Mouse (Mus musculus) layer of hippocampus, adult 8-10 months (tissue): ENCODE results near the gene Thop1. TPM values are rescaled to one million over a fixed set of nuclear protein-coding genes. Genes with fewer than 3 reads are reported as not detected.

ENCODE experiments used
- DNase-seq, 2 experiments: peaks; one replicate each; pipeline ENCODE4 v3.0.0; 2022; ENCODE audit warnings: low spot score in 2 of 2
- microRNA-seq, 2 experiments: library from miRNA; unstranded; fragments of <30 nt; microRNA quantifications; one replicate each; pipeline ENCODE4 v1.2.0; 2022
- total RNA-seq, 4 experiments: library from RNA; stranded (reverse); gene quantifications; 2 replicates each; pipeline ENCODE4 v1.2.4; 2022

Thop1 gene
- total RNA-seq, 4 experiments from 2014 or later = 44.5 to 55.0 (median 46.5) TPM

DNA sequence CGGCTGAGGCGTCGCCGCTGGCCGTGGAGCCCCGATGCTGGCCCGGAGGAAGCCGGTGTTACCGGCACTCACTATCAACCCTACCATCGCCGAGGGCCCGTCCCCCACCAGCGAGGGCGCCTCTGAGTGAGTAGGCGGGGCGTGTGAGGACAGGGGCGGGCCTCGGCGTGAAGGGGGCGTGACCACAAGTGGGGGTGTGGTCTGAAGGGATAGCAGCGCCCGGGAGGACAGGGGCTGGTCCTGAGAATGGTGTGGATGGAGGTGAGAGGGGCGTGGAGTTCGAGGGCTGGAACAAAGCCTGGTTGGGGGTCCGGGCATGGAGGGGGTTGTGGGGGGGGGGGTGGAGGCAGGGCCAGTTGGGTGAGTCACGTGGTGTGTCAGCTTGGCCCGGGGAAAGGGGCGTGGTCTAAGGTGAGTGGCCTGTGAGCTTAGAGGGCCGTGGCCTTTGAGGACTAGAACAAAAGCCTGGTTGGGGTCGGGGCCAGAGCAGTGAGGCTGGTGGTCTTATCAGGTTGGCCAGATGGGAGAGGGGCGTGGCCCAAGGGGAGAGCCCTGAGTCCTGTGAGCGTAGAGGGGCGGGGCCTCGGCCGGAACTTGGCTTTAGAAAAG lies 36.4 kb downstream of the Thop1 start:
- peak; percentile 74 to 77 for DNase-seq

DNA sequence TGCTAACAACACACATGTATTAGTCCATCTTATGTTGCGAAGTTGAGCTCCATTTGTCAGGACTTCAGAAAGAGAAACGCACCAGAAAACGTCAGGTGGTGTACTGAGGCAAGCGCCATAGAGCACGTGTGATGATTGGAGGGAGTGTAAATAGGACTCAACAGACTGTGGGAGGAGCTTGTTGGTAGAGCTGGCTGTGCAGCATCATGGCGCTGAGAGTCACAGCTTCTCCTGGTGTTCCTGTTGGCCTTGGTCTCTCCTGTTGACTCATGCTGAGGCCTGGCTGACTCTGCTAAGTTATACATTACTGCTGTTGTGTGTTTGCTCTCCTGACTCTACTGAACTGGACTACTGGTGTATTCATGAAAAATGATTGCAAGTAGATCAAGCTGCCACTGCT lies 43.1 kb downstream of the Thop1 start:
- DNase-seq = no peak

DNA sequence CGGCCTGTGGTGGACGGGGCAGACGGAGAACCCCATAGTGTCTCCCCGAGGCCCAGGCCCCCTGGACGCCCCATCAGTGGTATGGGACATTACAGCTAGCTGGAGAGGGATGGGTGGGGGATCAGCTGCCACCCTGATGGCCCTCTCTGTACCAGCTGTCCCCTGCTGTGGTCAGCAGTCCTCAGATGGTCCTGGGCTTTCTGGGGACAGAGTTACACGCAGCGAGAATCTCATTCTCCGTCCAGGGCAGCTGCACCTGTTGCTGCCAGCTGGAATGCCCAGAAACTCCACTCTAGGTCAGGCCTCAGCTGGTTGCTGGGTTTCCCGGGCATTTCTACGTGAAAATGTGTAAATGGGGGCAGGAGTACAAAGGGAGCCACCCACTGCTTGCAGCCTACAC lies 49.8 kb downstream of the Thop1 start:
- no peak for DNase-seq

DNA sequence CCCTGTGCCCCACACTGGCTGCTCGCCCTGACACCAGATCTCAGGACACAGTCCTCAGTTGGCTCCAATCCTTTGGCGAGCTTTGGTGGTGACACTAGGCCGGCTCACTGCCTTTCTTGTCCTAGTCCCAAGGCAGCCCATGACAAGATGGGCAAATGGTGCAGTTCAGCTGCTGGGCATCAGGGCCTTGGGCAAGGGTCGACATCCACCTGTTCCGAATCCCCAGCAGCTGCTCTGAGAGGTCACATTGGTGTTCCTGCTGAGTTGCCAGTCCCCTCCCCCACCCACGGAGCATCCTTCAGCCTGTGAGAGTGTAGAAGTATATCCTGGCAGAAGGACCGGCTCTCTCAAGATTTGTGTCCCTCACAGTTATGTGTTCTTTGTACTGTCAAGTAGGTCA lies 50.8 kb downstream of the Thop1 start:
- no peak for DNase-seq

DNA sequence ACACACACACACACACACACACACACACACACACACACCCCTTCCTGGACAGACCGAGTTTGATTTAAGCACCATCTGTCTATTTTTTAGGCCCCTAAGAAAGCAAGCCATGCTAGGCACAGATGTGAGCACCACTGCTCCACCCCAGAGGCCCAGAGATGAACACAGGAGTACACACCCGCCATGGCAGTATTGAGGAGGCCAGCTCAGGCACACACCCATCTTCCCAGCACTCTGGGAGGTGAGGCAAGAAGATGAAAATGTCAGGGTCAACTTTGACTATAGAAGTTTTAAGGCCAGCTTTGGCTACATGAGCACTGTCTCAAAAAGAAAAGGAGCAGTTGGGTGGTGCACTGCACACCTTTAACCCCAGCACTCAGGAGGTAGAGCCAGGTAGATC lies 53.1 kb downstream of the Thop1 start:
- DNase-seq = no peak

DNA sequence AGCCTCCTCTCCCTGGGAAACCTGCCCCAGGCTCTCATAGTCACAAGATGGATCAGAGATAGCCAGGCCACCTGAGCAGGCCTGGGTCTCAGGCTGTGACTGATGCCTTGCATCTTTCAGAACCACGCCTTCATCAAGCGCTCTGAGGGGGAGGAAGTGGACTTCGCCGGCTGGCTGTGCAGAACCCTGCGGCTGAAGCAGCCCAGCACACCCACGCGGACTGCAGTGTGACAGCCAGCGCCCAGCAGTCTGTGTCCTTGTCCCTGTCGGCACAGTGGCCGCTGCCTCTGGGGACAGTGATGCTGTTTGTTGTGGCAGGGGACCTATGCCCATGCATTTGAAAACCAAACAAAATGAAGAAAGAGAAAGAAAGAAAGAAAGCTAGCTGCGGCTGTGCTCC lies 53.7 kb downstream of the Thop1 start:
- DNase-seq = no peak

Small RNA genes lying within 50 kb of the gene (microRNA-seq; reads per million reads assigned to microRNA genes)
- gene Mir5615-1 = 0 reads per million in 2 experiments
- 0 reads per million in 2 experiments for gene Mir5615-2

Other genes starting within 250 kb of the Thop1 start
- gene Oaz1, start 243.4 kb upstream of the Thop1 start, total RNA-seq = 100 to 1,000 TPM; 475 to 520 (median 506) TPM
- gene Lingo3, start 226.0 kb upstream of the Thop1 start, total RNA-seq = 10 to 100 TPM; 33.4 to 44.0 (median 40.3) TPM
- gene Lsm7, start 214.8 kb upstream of the Thop1 start, total RNA-seq = 10 to 100 TPM; 42.1 to 61.3 (median 57.5) TPM
- 10 to 100 TPM; 53.9 to 68.2 (median 59.3) TPM for gene Sppl2b, start 214.8 kb upstream of the Thop1 start, total RNA-seq
- under 1 TPM; 0.35 to 0.66 (median 0.46) TPM for gene Tmprss9, start 198.2 kb upstream of the Thop1 start, total RNA-seq
- 100 to 1,000 TPM; 112 to 139 (median 124) TPM for gene Timm13, start 169.1 kb upstream of the Thop1 start, total RNA-seq
- gene Lmnb2, start 151.8 kb upstream of the Thop1 start, total RNA-seq = 10 to 100 TPM; 17.2 to 22.9 (median 19.9) TPM
- gene Gadd45b, start 140.0 kb upstream of the Thop1 start, total RNA-seq = 10 to 100 TPM; 17.4 to 22.9 (median 20.2) TPM
- gene Gng7, start 55.1 kb upstream of the Thop1 start, total RNA-seq = 100 to 1,000 TPM; 130 to 139 (median 135) TPM
- gene Diras1, start 44.4 kb upstream of the Thop1 start, total RNA-seq = 10 to 100 TPM; 88.3 to 96.9 (median 90.2) TPM
- gene Slc39a3, start 32.6 kb upstream of the Thop1 start, total RNA-seq = 10 to 100 TPM; 55.5 to 60.8 (median 60.0) TPM
- gene Sgta, start 9.9 kb upstream of the Thop1 start, total RNA-seq = 100 to 1,000 TPM; 165 to 175 (median 172) TPM
- gene Creb3l3, start 28.8 kb downstream of the Thop1 start, total RNA-seq = under 1 TPM; 0.19 to 0.80 (median 0.68) TPM
- 100 to 1,000 TPM; 131 to 151 (median 135) TPM for gene Map2k2, start 35.9 kb downstream of the Thop1 start, total RNA-seq
- gene Zbtb7a, start 65.2 kb downstream of the Thop1 start, total RNA-seq = 100 to 1,000 TPM in 3 of 4 experiments, 10 to 100 TPM in 1; 94.8 to 118 (median 103) TPM
- 10 to 100 TPM; 27.0 to 35.1 (median 31.7) TPM for gene Pias4, start 97.9 kb downstream of the Thop1 start, total RNA-seq
- 100 to 1,000 TPM; 820 to 960 (median 855) TPM for gene Eef2, start 106.6 kb downstream of the Thop1 start, total RNA-seq
- 10 to 100 TPM; 57.1 to 69.8 (median 65.7) TPM for gene Dapk3, start 113.0 kb downstream of the Thop1 start, total RNA-seq
- gene 4930442H23Rik, start 113.8 kb downstream of the Thop1 start, total RNA-seq = not detected
- gene Nmrk2, start 132.0 kb downstream of the Thop1 start, total RNA-seq = under 1 TPM in 1 of 4 experiments, not detected in 3; 0.57 TPM
- gene Atcay, start 160.8 kb downstream of the Thop1 start, total RNA-seq = 100 to 1,000 TPM; 135 to 167 (median 145) TPM
- gene Zfr2, start 163.1 kb downstream of the Thop1 start, total RNA-seq = 10 to 100 TPM; 59.3 to 81.0 (median 65.3) TPM
- 100 to 1,000 TPM; 208 to 230 (median 216) TPM for gene Matk, start 182.9 kb downstream of the Thop1 start, total RNA-seq
- 10 to 100 TPM; 32.5 to 49.5 (median 40.8) TPM for gene Mrpl54, start 196.9 kb downstream of the Thop1 start, total RNA-seq
- gene Apba3, start 196.9 kb downstream of the Thop1 start, total RNA-seq = 10 to 100 TPM; 32.0 to 45.0 (median 39.1) TPM
- gene Tjp3, start 221.5 kb downstream of the Thop1 start, total RNA-seq = 1 to 10 TPM in 2 of 4 experiments, under 1 TPM in 2; 0.73 to 1.2 (median 0.90) TPM
- 100 to 1,000 TPM; 267 to 303 (median 296) TPM for gene Pip5k1c, start 222.9 kb downstream of the Thop1 start, total RNA-seq